8 mouse cellular contexts compared by ENCODE assay signal in genomic region chr17:5770265-5771249, GRCm38 (mm10).
DNase-seq lines count a peak whose midpoint lies in the region; ATAC-seq and TF ChIP-seq lines count a peak whose summit lies in the region.

No protein-coding gene starts in this region.

- peak; percentile 83 for ATAC-seq in hindbrain, embryonic 15.5 days (ENCODE audit: low FRiP score, low read depth)
- ATAC-seq in limb, embryonic 12.5 days (ENCODE audit: insufficient number of reproducible peaks, insufficient read depth, low FRiP score, low TSS enrichment, low read depth), result peak; percentile 96
- peak; percentile 90 for ATAC-seq in midbrain, embryonic 13.5 days

- TF ChIP-seq POLR2A in bone marrow, adult 2 months (IDR thresholded peaks at IDR 0.05; ENCODE audit: borderline replicate concordance, control insufficient read depth, low read depth, low read length), result no peak

- H3K4me1 ChIP-seq in bone marrow, adult 2 months (ENCODE audit: control insufficient read depth, insufficient read depth, low read length), result no peaks in the 10 kb centered on the region
- H3K4me1 ChIP-seq in hindbrain, embryonic 15.5 days (replicated peaks), result peaks cover 15% of the 10 kb centered on the region
- H3K4me1 ChIP-seq in limb, embryonic 12.5 days (replicated peaks), result peaks cover 18% of the 10 kb centered on the region
- peaks cover 17% of the 10 kb centered on the region for H3K4me1 ChIP-seq in midbrain, embryonic 13.5 days (replicated peaks)

- no peaks in the 10 kb centered on the region for H3K27me3 ChIP-seq in hindbrain, embryonic 15.5 days
- no peaks in the 10 kb centered on the region for H3K27me3 ChIP-seq in limb, embryonic 12.5 days
- peaks cover 5% of the 10 kb centered on the region for H3K27me3 ChIP-seq in midbrain, embryonic 13.5 days

- TF ChIP-seq CTCF in bone marrow, adult 2 months (IDR thresholded peaks at IDR 0.05; ENCODE audit: control insufficient read depth, insufficient read depth, low read length), result no peak

- peak overlapping the region; percentile 24; the same call in 1 of the 2 replicates for H3K27ac ChIP-seq in bone marrow, adult 2 months (ENCODE audit: control insufficient read depth, insufficient read depth, low read depth, low read length, poor library complexity)
- H3K27ac ChIP-seq in hindbrain, embryonic 15.5 days (replicated peaks), result peak overlapping the region; percentile 72
- peak overlapping the region; percentile 95 for H3K27ac ChIP-seq in limb, embryonic 12.5 days
- peak overlapping the region; percentile 70; the same call in 1 of the 2 replicates for H3K27ac ChIP-seq in midbrain, embryonic 13.5 days

- H3K4me3 ChIP-seq in bone marrow, adult 2 months (replicated peaks; ENCODE audit: control insufficient read depth, low read depth, low read length), result no peak overlapping the region
- peak overlapping the region; percentile 34 for H3K4me3 ChIP-seq in hindbrain, embryonic 15.5 days
- peak overlapping the region; percentile 29 for H3K4me3 ChIP-seq in limb, embryonic 12.5 days (replicated peaks)
- peak overlapping the region; percentile 29 for H3K4me3 ChIP-seq in midbrain, embryonic 13.5 days (replicated peaks)

- peak; percentile 86 for DNase-seq in 3134 (ENCODE audit: extremely low read depth, insufficient read length, low spot score)
- DNase-seq in frontal cortex, postnatal 14 days (ENCODE audit: low spot score in 2 of 2), result peak; percentile 41 to 54
- DNase-seq in telencephalon, adult 2 months (ENCODE audit: low read depth, low spot score), result peak; percentile 75
- no peak for DNase-seq in cerebellum, adult 9-10 months

- H3K4me2 ChIP-seq in hindbrain, embryonic 15.5 days, result peak overlapping the region; percentile 68
- peak overlapping the region; percentile 59 for H3K4me2 ChIP-seq in limb, embryonic 12.5 days
- peak overlapping the region; percentile 56 for H3K4me2 ChIP-seq in midbrain, embryonic 13.5 days (replicated peaks)

- H3K9me3 ChIP-seq in hindbrain, embryonic 15.5 days, result no peaks in the 10 kb centered on the region
- 0 out of 2 replicates have a peak, but pooled peaks cover 4% of the 10 kb centered on the region for H3K9me3 ChIP-seq in limb, embryonic 12.5 days
- no peaks in the 10 kb centered on the region; the same call in 1 of the 2 replicates for H3K9me3 ChIP-seq in midbrain, embryonic 13.5 days

- H3K36me3 ChIP-seq in hindbrain, embryonic 15.5 days, result no peaks in the 10 kb centered on the region
- no peaks in the 10 kb centered on the region for H3K36me3 ChIP-seq in limb, embryonic 12.5 days
- no peaks in the 10 kb centered on the region for H3K36me3 ChIP-seq in midbrain, embryonic 13.5 days

- WGBS in bone marrow, adult 2 months, result 8% methylated on average over 22 of the region's 22 CpGs
- 13% methylated on average over 22 of the region's 22 CpGs for WGBS in hindbrain, embryonic 15.5 days
- 11% methylated on average over 22 of the region's 22 CpGs for WGBS in limb, embryonic 12.5 days
- 10% methylated on average over 22 of the region's 22 CpGs for WGBS in midbrain, embryonic 13.5 days

- H3K9ac ChIP-seq in hindbrain, embryonic 15.5 days, result peak overlapping the region; percentile 39
- peak overlapping the region; percentile 42 for H3K9ac ChIP-seq in limb, embryonic 12.5 days (replicated peaks)
- H3K9ac ChIP-seq in midbrain, embryonic 13.5 days (replicated peaks), result 0 out of 2 replicates have a peak overlapping the region, but pooled peaks have one; percentile 36

Comparison
In these comparisons a context has a peak if more than half of its experiments do, and no peak if none do; other contexts are left out.
1. H3K27ac ChIP-seq: peak in every context shown above with its lines; median percentile 95 in limb, embryonic 12.5 days; 72 in hindbrain, embryonic 15.5 days; 70 in midbrain, embryonic 13.5 days; 24 in bone marrow, adult 2 months.